Mouse (Mus musculus): ENCODE measurements around the gene Ublcp1.

The Ublcp1 gene

GRCm38 (mm10) chr11:44414605-44415004, 55.7 kb downstream of the Ublcp1 start:
- no peak for DNase-seq

GRCm38 (mm10) chr11:44413371-44413770, 56.9 kb downstream of the Ublcp1 start:
- DNase-seq, result no peak

- peak; percentile 44 to 47 for DNase-seq
These were observed 58.0 kb downstream of the Ublcp1 start for GRCm38 (mm10) chr11:44412276-44412675.

- DNase-seq, result no peak
These were observed 59.9 kb downstream of the Ublcp1 start for GRCm38 (mm10) chr11:44410413-44410812.

- no peak for DNase-seq
These were observed 61.7 kb downstream of the Ublcp1 start for GRCm38 (mm10) chr11:44408626-44409025.

GRCm38 (mm10) chr11:44406457-44406856, 63.8 kb downstream of the Ublcp1 start:
- no peak for DNase-seq

DNA sequence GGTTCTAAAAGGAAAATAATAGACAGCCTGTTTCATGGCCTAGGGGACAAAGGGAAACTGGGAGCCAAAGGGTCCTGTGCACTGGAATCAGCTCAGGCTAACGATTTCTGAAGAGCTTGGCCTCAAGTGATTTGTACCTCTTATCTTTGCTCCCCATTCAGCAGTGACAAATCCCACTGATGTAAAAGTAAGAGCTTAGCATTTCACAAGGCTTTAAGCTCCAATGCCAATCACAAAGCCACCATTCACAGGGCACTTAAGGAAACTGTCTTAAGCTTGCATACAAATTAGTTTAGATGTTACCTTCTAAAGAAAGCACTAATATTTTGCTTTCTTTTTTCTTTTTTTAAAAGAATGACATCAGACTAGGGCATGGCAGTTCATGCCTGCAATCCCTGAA, 64.3 kb downstream of the Ublcp1 start:
- no peak for DNase-seq

DNA sequence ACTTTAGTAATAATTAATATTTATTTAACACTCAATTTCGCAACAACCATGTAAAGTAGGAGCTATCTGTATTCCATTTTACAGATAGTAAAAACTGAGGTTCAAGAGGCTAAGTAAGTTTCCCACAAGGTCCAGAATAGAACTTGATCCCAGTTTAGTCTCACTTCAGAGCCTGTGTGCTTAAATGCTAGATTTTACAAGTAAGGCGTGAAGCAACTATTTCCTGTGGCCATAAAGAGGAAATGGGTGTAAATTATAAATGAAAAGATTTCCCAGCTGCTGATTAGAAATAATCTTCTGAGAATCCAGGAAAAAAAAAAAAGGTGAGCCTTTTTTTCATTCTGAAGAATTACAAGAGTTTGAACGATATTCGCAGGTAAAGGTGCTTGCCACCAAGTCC, 65.2 kb downstream of the Ublcp1 start:
- no peak for DNase-seq
